Mouse (Mus musculus) MEL-GATA-1-ER (cell line): Measurements from ENCODE around the gene Gm37240.
A peak's percentile ranks its signal among the peaks of the same experiment; 100 is the strongest.

Source experiments
- DNase-seq: peaks from one replicate; pipeline ENCODE4 v3.0.0-alpha.2; 2012; ENCODE audit warnings: low read depth; ENCODE audit errors: extremely low read depth

Gm37240 gene

DNA sequence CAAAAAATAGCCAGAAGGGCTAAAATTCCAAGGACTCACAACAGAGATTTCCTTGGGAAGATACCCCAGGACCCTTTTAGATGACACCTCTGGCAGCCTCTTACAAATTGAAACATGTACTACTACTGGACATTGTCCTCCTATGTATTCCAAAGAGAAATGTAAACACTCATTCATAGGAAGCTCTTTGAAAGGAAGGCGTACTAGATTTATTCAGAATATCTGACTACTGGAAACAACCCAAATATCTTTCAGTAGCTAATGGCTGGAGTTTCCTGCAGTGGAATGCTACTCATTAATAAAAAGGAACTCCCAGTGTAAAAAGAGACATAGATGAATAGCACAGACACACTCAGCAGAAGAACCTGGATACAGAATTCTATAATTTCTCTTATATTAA, 1035.5 kb downstream of the Gm37240 start:
- DNase-seq: no peak

DNA sequence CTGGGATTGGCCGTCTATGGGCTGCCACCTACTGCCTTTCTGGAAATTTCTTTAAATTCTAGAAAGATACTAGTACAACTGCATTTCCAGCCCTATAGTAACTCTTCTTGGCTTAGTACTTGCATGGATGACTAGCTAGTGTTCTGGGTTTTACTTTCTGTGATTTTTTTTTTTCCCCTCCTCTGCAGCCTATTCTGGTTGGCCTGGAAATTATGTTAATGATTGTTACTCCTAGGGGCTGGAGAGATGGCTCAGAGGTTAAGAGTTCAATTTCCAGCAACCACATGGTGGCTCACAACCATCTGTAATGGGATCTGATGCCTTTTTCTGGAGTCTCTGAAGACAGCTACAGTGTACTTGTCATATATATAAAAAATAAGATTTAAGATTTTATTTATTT, 1036.9 kb downstream of the Gm37240 start:
- no peak for DNase-seq

- no peak for DNase-seq
Measured at GRCm38 (mm10) chr3:84848798-84849197, 1038.5 kb downstream of the Gm37240 start.

DNA sequence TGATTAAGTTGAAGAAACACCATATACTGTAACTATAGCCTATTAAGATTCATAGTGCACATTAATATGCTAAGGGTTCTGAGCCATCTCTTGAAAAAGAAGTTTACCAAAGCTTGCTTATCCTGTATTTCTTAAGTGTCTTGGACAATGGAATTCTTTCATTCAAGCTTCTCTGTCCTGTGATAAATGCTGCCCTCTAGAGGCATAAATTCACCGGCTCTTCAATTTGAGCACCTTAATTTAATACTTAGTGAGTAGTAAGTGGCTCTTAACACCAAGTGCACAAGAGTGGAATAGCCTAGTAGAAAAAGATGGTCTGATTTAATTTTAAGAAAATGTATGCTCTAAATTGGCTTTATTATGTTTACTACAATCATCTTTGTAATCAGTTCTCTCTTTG, 1043.7 kb downstream of the Gm37240 start:
- peak; percentile 46 for DNase-seq

- DNase-seq: peak; percentile 64
Measured at GRCm38 (mm10) chr3:84842793-84843192, 1044.5 kb downstream of the Gm37240 start.

GRCm38 (mm10) chr3:84841271-84841670, 1046.0 kb downstream of the Gm37240 start:
- no peak for DNase-seq

- no peak for DNase-seq
Measured at GRCm38 (mm10) chr3:84839499-84839898, 1047.8 kb downstream of the Gm37240 start.

DNA sequence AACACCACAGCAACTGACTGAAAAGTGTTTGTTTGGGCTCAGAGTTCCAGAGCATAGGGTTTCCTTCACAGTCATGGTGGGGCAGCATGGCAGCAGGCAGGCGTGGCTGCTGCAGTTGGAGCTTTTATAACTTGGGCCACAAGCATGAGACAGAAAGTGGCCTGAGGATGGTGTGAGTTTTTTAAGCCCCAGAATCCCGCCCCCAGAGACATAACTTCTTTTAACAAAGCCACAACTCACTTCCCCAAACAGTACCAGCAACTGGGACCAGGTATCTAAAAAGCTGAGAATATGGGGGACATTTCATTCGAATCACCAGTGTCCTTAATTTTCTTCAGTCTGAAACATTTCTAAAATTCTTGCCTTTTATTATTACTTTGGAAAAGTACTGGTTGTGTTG, 1049.3 kb downstream of the Gm37240 start:
- DNase-seq: no peak

GRCm38 (mm10) chr3:84836029-84836428, 1051.3 kb downstream of the Gm37240 start:
- no peak for DNase-seq

DNA sequence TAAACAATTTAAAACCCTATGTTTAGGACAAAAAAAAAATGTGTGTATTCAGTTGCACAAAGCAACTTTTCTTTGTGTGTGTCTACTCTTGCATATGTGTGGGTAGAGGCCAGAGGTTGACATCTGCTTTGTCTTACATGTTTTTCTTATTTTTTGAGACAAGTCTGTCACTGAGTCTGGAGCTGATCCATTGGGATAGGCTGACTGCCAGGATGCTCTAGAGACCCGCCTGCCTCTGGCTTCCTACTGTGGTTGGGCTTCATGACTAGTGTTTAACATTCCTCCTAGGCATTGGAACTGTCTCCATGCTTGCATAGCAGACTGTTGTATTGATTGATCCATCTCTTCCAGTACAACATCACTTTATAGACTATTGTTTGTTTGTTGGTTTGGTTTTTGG, 1058.0 kb downstream of the Gm37240 start:
- DNase-seq: no peak

DNA sequence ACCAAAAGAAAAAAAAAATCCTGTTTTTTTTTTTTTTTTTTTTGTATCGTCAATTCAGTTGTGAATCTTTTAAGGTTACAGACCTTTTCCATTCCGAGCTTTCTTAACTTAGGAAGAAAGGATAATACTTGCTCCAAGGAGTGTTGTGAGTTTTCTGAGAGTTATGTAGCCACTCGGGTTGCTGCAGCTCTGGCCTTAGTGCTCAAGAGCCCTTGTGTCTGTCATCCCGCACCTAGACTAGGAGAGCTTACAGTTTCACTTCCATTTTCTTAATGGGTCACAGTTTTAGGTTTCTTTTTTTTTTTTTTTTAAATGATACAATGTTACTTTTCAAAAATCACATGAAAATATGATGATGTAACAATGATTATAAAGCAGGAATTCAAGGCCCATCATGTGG, 1059.7 kb downstream of the Gm37240 start:
- no peak for DNase-seq

DNA sequence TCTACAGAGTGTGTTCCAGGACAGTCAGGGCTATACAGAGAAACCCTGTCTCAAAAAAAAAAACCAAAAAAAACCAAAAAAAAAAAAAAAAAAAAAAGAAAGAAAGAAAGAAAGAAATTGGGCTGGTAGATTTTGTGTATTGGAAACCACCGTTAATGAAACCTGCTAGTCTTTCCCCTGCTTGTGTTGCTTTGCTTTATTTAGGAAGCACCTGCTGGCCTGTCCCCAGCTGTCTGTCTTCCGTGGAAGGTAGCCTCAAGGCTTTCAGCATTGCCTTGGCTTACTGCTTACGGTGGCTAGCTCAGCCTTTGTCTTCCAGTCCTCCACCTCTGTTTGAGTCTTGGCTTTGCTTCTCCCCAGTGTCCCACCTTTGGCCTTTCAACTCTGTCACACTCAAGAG, 1060.4 kb downstream of the Gm37240 start:
- DNase-seq: no peak

DNA sequence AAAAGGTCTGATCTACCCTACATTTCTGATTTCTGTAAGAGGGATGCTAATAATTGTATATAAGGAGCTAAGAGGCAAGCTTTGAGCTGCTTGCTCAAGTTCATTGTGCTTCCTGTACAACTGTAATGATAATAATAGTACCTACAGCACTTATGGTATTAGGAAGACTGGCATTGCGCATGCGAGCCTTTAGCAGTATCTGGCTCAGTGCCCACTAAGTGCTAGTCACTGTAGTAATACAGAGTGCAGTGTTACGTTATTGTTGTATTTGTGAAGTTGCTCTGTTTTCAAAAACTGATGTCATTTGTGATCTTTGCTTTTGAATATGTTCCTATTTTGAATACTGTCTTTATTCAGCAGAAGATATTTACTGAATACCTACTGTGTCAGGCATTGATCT, 1060.9 kb downstream of the Gm37240 start:
- DNase-seq: no peak

- no peak for DNase-seq
Measured at GRCm38 (mm10) chr3:84825990-84826389, 1061.3 kb downstream of the Gm37240 start.

DNA sequence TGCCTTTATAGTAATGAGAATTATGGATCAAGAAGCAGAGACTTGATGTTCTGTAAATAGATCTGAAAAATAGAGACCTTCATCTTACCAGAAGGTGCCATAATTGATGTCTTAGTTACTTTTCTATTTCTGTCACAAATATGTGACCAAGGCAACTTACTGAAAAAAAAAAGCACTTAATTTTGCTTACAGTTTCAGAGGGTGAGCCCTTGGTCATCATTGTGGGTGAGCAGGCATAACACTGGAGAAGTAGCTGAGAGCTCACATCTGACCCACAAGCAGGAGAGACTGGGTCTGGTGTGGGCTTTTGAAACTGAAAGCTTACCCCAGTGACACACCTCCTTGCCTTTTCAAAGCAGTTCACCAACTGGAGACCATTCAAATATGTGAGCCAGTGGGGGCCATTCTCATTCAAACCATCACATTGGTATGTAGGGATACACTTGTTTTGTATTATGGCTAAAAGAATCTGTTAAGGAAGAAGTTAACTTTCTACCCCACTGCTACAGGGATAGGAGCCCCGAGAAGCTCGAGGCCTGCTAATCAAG, 1066.6 kb downstream of the Gm37240 start:
- DNase-seq: no peak

DNA sequence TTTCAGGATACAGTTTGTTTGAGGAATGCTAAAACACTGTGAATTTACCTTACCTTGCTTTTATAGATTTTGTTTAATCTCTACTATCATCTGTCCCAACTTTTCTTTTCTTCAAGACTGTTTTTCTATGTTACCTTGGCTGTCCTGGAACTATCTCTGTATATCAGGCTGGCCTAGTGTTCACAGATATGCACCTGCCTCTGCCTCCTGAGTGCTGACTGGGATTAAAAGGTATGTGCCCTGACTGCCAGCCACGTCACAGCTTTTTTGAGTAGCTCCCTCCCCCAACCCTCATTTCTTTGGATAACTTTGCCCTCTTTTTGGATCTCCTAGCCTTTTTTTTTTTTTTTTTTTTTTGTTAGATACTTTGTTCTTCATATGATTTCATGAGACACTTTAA, 1070.4 kb downstream of the Gm37240 start:
- no peak for DNase-seq

- DNase-seq: peak; percentile 42
Measured at GRCm38 (mm10) chr3:84815461-84815860, 1071.9 kb downstream of the Gm37240 start.

DNA sequence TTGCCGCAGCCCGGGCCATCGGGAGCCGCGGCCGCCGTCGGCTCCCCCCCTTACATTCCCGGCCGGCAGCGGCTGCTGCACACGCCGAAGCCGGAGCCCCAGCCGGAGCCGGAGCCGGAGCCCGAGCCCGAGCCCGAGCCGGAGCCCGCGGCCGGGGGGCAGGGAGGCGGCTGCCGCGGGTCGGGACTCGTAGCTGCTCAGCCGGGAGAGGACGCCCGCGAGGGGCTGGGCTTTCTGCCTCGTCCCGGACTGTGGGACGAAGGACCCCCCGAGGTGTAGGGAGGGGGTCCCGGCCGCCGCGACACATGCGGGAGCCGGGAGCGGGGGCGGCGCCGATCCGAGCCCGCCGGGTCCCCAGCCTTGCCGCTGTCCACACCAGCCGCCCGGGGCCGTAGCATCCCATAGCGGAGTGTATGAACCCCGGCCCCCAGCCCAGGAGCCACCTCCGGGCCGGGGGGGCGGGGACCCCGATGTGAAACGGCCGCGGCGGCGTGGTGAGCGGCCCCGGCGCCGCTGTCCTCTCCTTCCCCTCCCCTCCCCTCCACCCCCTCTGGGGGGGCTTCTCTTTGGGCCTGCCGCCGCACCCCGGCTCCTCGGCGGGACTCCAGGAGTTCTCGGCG, 1072.4 kb downstream of the Gm37240 start, which contains the start of gene Fbxw7:
TSS of gene Fbxw7 (plus strand) at position 507 of the 620 bp plus-strand sequence.
- no peak for DNase-seq

DNA sequence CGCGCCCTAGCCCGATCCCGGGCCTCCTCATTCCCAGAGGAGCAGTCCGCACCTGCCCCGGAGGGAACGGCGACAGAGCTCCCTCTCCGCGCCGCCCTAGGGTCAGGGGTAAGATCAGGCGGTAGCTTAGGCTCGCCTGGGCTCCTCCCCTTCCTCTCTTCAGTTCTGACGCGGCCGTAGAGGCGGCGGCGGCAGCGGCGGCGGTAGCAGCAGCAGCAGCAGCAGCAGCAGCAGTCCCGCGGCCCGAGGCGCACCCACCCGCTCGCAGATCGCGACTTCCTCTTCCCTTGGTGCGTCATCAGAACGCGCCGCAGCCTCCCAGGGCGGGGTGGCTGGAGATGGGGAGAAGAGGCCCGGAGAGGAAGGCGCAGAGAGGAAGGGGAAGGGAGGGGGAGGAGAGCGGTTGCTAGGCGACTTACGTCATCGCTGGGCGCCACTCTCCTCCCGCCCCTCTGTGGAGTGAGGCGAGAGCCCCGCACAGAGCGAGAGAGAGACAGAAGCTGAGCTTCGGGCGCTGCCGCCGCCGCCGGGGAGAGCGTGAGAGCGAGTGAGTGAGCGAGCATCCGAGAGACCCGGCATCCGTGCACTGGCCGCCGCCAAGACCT, 1073.1 kb downstream of the Gm37240 start:
- peak; percentile 99 for DNase-seq

DNA sequence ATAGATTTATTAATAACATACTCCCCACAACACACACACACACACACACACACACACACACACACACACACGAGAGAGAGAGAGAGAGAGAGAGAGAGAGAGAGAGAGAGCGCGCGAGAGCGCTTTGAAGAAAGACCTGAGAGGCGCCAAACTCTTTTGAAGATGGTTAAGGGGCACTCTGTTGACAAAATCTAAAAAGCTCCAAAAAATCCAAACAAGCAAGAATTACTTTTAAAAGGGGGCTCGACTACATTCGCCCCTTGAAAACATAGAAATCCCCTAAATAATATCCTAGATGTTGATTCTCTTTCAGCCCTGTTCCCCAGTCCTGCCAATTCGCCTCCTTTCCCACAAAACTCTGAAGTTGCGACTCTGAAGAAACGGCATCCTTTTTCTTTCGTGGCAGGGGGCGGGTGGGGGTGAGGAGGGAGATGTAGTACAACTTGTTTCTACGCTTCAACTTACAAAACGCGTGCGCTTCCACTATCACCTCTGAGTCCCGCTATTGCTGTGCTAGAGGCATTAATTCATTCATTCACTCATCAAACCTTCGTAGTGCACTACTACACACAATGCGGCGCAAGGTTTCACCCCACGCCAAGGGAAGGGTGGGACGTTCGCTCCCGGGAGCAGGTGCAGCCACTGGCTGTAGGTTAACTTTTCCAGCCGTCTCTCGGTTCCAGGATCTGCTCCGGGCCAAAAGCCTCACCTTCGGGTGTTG, 1073.7 kb downstream of the Gm37240 start:
- DNase-seq: peak; percentile 42

- DNase-seq: no peak
Measured at GRCm38 (mm10) chr3:84810803-84811202, 1076.5 kb downstream of the Gm37240 start.

DNA sequence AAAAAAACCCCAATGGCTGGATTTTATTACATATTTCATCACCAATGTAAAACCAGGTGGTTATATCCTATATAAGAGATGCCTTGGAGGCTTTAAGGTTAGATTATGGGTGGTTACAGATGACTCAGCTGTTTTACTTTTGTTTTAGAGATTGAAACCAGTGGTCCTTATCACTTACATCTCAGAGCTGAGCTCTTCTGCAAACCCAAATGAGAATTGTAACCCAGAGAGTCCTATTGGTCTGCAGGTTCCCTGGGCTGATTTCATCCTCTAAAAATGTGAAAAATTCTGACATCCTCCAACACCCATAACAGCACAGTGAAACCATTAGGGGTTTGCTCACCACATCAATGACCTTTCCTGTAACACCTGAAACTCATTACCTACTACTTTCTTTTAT, 1078.4 kb downstream of the Gm37240 start:
- DNase-seq: no peak
